Mouse (Mus musculus): ENCODE measurements around the gene Ercc4.

DNA sequence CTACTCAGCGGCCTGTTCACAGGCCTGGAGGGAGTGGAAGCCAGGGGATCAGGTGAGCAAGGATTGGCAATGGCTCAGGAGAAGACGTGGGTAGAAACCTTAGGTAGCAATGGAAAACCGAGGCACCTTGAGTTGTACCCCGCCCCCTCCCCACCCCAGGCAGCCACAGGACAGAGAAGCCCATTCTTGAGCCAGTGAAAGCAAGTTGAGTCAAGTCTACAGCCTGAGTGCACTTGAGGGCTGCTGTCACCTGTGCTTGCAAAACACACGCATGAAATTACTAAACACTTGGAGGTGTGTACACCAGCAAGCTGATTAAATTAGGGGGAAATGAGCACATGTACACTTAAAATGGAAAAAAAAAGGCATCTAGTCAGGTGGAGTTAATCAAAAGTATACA, 52.0 kb downstream of the Ercc4 start:
- TF ChIP-seq CTCF (IDR thresholded peaks at IDR 0.05) (no peak), EP300 (IDR thresholded peaks at IDR 0.05) (no peak)
